Mouse (Mus musculus) kidney, embryonic 15.5 days (tissue): ENCODE results near the gene March2. TPM values are rescaled to one million over a fixed set of nuclear protein-coding genes. Genes with fewer than 3 reads are reported as not detected.

Experiments
- ATAC-seq: fragments of 200-750 bp; cut with Nextera tagmentation; replicated peaks from 2 replicates; pipeline ENCODE4 v1.8.0; 2017; ENCODE audit warnings: moderate TSS enrichment; ENCODE audit not compliant: low FRiP score
- H3K27ac ChIP-seq: fragments of 300-500 bp; sonication (generic); 2 replicates; pipeline ENCODE4 v1.5.1; 2015; ENCODE audit warnings: mild to moderate bottlenecking, inconsistent platforms
- H3K27me3 ChIP-seq: fragments of 300-500 bp; sonication (generic); 2 replicates; pipeline ENCODE4 v1.6.1; 2015; ENCODE audit warnings: inconsistent platforms
- H3K36me3 ChIP-seq: fragments of 300-500 bp; sonication (generic); 2 replicates; pipeline ENCODE4 v1.6.1; 2015; ENCODE audit warnings: inconsistent platforms
- H3K4me1 ChIP-seq: fragments of 300-500 bp; sonication (generic); 2 replicates; pipeline ENCODE4 v1.6.1; 2015; ENCODE audit warnings: inconsistent platforms
- H3K4me2 ChIP-seq: fragments of 300-500 bp; sonication (generic); 2 replicates; pipeline ENCODE4 v1.6.1; 2015; ENCODE audit warnings: moderate library complexity, mild to moderate bottlenecking, inconsistent platforms
- H3K4me3 ChIP-seq: fragments of 300-500 bp; sonication (generic); replicated peaks from 2 replicates; pipeline ENCODE4 v1.5.1; 2015; ENCODE audit warnings: mild to moderate bottlenecking, inconsistent platforms
- H3K9ac ChIP-seq: fragments of 300-500 bp; sonication (generic); 2 replicates; pipeline ENCODE4 v1.6.1; 2015; ENCODE audit warnings: mild to moderate bottlenecking, inconsistent platforms
- H3K9me3 ChIP-seq: fragments of 300-500 bp; sonication (generic); replicated peaks from 2 replicates; pipeline ENCODE4 v1.6.1; 2016; ENCODE audit warnings: inconsistent platforms
- WGBS: fragments of 180-500 bp; shearing (Covaris S2); methylation state at CpG from one replicate; pipeline ENCODE4 v1.1.7; 2015; ENCODE audit warnings: mixed read lengths; 5-methylcytosine and 5-hydroxymethylcytosine counted together
- polyA plus RNA-seq: library from polyadenylated mRNA; unstranded; fragments of >200 nt; fragmentation: Nextera tagmentation; extraction: Ambion mirVana; gene quantifications from 2 replicates; pipeline ENCODE4 v1.2.1, GENCODE M21; 2015

March2 gene
- polyA plus RNA-seq, 1 experiment from 2014 or later, result 57.5 TPM

DNA sequence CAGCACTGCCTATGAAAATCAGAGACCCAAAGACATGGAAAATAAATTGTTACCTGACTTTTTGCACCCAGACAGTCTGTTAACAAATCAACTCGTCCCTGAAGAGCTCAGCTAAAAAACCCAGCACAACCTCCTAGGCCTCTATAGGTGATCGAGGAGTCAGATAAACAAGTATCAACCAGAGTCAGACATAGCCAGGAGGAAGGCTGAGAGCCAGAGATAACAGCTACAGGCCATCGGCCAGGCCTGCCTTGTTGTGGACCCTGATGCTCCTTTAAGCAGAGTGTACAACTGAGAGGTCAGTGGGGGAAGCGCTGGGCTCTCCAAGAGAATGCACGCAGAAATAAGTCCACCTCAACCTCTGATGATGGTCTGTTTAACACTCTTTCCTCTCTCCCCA, 5.2 kb downstream of the March2 start:
- Histone ChIP-seq H3K4me1 (peaks cover 6% of the 10 kb centered on the region; the same call in 1 of the 2 replicates), H3K27ac (no peak overlapping the region), H3K9ac (no peak overlapping the region), H3K4me2 (no peak overlapping the region), H3K36me3 (peaks cover 40% of the 10 kb centered on the region), H3K4me3 (no peak overlapping the region), H3K27me3 (no peaks in the 10 kb centered on the region), H3K9me3 (no peaks in the 10 kb centered on the region)
- ATAC-seq, result peak; percentile 66; the same call in 1 of the 2 replicates
- 79% methylated on average over 5 of the region's 5 CpGs for WGBS

DNA sequence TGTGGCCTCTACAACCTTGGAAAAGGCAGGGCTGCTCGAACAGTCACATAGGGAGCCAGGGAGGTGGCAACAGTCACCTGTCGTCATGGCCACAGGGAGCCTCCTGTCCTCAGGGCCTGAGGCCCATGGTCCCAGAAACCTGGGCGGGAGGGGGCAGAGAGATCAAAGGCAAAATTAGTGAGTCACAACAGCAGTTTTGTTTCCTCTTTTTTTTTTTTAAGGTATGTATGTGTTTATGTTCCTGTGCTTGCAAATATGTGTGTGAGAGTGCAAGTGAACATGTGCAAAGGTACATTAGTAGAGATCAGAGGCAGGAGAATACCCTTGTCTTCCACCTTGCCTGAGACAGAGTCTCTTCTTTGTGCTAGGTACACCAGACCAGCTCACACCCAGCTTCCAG, 8.6 kb downstream of the March2 start:
- Histone ChIP-seq H3K9ac (no peak overlapping the region), H3K4me1 (no peaks in the 10 kb centered on the region), H3K27me3 (no peaks in the 10 kb centered on the region), H3K27ac (no peak overlapping the region), H3K4me3 (no peak overlapping the region), H3K9me3 (no peaks in the 10 kb centered on the region), H3K4me2 (no peak overlapping the region), H3K36me3 (peaks cover 56% of the 10 kb centered on the region)
- ATAC-seq, result no peak
- WGBS, result 72% methylated on average over 3 of the region's 3 CpGs

DNA sequence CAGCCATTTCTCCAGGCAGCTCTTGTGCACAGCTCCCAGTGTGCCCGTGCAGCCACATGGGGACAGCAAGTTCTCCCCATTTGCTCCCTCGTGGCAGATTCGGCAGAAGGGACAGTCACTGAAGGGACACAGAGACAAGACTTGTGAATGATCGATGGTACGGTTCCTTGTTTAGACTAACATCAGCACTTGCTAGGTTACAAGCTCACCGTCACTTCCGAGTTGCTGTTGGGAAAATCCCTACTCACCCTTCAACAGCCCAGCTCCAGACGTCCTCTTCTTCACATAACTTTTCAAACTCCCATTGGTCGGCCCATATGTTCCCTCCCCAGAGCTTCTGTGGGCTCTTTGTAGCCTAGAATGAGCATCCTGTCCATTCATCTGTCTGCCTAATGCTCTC, 15.4 kb downstream of the March2 start:
- Histone ChIP-seq H3K4me3 (no peak overlapping the region), H3K4me2 (no peak overlapping the region), H3K27ac (no peak overlapping the region), H3K4me1 (no peaks in the 10 kb centered on the region), H3K9me3 (no peaks in the 10 kb centered on the region), H3K9ac (no peak overlapping the region), H3K36me3 (peaks cover 64% of the 10 kb centered on the region), H3K27me3 (no peaks in the 10 kb centered on the region)
- no peak for ATAC-seq
- 88% methylated on average over 9 of the region's 9 CpGs for WGBS

DNA sequence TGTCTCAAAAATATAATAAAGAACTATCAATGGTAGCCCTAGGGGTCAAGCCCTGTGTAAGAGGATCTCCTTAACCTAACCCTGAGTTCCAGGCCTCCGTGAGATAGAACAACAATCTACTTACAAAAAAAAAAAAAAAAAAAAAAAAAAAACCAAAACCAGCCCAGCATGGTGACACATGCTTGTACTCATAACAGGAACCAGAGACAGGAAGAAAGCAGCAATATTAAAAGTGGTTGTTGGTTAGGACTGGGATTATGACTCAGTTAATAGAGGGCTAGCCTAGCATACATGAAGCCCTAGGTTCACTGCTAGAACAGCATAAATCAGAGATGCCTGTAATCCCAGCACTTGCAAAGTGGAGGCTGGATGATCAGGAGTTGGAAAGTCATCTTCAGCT, 16.3 kb downstream of the March2 start:
- no peaks in the 10 kb centered on the region for H3K27me3 ChIP-seq
- no peak overlapping the region for H3K4me3 ChIP-seq
- no peaks in the 10 kb centered on the region for H3K9me3 ChIP-seq
- no peak for ATAC-seq
- H3K36me3 ChIP-seq, result peaks cover 68% of the 10 kb centered on the region
- H3K4me2 ChIP-seq, result no peak overlapping the region
- H3K4me1 ChIP-seq, result no peaks in the 10 kb centered on the region
- H3K9ac ChIP-seq, result no peak overlapping the region
- WGBS, result 42% methylated on average over 1 of the region's 1 CpGs
- no peak overlapping the region for H3K27ac ChIP-seq

DNA sequence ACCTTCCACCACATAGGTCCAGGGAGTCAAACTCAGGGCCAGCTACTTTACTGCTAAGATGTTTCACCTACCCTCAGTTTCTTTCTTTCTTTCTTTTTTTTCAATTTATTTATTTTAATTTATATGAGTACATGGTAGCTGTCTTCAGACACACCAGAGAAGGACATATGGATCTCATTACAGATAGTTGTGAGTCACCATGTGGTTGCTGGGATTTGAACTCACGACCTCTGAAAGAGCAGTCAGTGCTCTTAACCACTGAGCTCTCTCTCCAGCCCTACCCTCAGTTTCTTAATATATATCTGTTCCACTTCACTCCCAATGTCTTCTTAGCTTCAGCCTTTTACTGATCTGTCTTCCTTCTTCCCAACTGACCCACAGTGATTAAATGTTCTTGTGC, 23.0 kb downstream of the March2 start:
- no peak overlapping the region for H3K27ac ChIP-seq
- no peak overlapping the region for H3K4me2 ChIP-seq
- no peak overlapping the region for H3K4me3 ChIP-seq
- WGBS, result 71% methylated on average over 1 of the region's 1 CpGs
- H3K9ac ChIP-seq, result no peak overlapping the region
- ATAC-seq, result no peak
- H3K4me1 ChIP-seq, result no peaks in the 10 kb centered on the region
- H3K36me3 ChIP-seq, result peaks cover 72% of the 10 kb centered on the region
- no peaks in the 10 kb centered on the region for H3K27me3 ChIP-seq
- no peaks in the 10 kb centered on the region for H3K9me3 ChIP-seq

DNA sequence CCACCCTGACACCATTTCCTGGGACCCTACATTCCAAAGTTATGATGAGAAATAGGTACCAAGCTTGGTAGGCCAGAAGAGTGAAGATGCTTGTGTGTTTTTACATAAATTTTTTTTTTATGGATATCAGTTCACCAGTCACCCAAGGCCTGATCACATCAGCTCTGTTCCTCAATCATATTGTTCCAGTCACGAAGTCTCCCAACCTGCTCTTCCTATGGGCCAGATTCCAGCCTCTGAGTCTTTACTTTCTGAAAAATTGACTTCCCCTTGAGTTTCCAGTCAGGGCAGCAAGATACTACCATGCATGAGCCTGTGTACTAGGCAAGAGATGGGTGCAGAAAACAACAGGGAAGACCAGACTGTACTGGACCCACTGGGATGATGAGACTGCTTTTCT, 31.7 kb downstream of the March2 start, which contains the start of gene Hnrnpm:
Gene Hnrnpm (minus strand): TSS at position 101 of the 400 bp plus-strand sequence.
- Histone ChIP-seq H3K9ac (peak within 1 kb of the TSS; percentile 53), H3K27ac (peak within 1 kb of the TSS; percentile 66; the same call in 1 of the 2 replicates), H3K4me1 (peaks cover 28% of the 10 kb centered on the region), H3K9me3 (no peaks in the 10 kb centered on the region), H3K4me3 (peak within 1 kb of the TSS; percentile 70), H3K36me3 (peaks cover 14% of the 10 kb centered on the region), H3K27me3 (no peaks in the 10 kb centered on the region), H3K4me2 (peak within 1 kb of the TSS; percentile 76)
- 98% methylated on average over 1 of the region's 1 CpGs for WGBS
- no peak for ATAC-seq

DNA sequence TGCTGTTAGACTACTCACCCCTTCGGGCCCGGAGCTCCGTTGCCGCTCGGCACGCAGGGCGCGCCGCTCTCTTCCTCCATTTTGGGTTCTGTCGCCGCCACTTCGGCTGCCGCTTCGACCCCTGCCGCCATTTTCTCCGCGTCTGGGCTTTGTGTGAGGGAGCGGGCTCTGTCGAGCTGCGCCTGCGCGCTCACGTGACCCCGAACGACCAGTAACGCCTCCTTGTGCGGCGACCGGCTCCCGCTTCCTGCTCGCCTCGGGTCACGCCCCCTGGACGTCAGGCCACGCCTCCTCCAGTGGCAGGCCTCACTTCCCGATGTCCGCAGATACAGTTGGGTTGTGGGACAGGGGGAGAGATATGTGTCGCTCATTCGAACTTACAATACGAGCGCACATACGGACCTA, 33.2 kb downstream of the March2 start:
- peak overlapping the region; percentile 83 for H3K9ac ChIP-seq
- H3K36me3 ChIP-seq, result peaks cover 8% of the 10 kb centered on the region
- peak overlapping the region; percentile 91 for H3K27ac ChIP-seq
- no peaks in the 10 kb centered on the region for H3K9me3 ChIP-seq
- peak; percentile 99 for ATAC-seq
- no peaks in the 10 kb centered on the region for H3K27me3 ChIP-seq
- H3K4me1 ChIP-seq, result peaks cover 31% of the 10 kb centered on the region
- H3K4me3 ChIP-seq, result peak overlapping the region; percentile 70
- peak overlapping the region; percentile 76 for H3K4me2 ChIP-seq
- under 1% methylated on average over 42 of the region's 42 CpGs for WGBS

DNA sequence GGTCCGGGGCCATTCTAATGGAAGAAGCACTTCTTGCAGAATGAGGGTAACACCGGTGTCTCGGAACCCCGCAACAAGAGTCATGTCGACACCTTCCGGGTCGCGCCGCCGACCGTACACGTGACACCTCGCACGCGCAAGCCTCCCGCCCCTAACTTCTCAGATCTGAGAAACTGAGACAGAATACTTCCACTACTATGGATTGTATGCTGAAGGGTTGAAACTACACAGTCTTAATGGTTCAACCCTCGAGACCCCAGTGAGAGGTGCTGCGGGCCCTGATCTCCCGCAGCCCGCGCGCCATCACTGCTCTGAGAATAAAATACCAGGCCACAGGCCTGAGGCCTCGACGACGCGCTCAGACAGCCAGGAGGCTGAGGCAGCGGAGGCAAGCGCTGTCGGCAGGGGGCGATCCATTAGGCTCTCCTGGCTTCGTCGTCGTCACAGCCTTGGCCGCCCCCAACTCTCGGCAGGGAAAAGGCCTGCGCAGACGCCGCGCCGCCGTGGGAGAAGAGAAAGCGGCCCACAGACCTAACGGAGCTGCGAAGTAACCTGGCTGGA, 33.7 kb downstream of the March2 start:
- H3K4me1 ChIP-seq, result peaks cover 31% of the 10 kb centered on the region
- WGBS, result 2% methylated on average over 44 of the region's 44 CpGs
- H3K4me2 ChIP-seq, result peak overlapping the region; percentile 76
- no peaks in the 10 kb centered on the region for H3K27me3 ChIP-seq
- H3K9ac ChIP-seq, result peak overlapping the region; percentile 83
- peak; percentile 85 for ATAC-seq
- H3K4me3 ChIP-seq, result peak overlapping the region; percentile 70
- H3K36me3 ChIP-seq, result peaks cover 8% of the 10 kb centered on the region
- no peaks in the 10 kb centered on the region for H3K9me3 ChIP-seq
- peak overlapping the region; percentile 91 for H3K27ac ChIP-seq

DNA sequence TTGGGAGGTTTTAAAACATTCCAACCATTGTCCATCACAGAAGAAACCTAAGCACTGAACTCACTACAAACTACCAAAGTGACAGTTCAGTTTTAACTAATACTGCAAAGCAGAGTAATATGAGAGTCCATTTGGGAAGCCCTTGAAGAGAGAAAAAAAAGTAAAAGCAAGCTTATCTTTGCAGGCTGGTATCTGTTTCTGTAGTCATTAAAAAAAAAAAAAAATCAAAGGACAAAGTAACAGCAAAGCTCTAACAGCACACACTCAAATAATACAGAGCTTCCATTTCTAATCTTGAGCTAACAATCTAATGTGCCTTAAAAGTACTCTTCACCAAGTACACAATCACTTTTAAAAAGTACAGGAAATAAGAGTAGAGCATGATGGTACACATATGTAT, 36.7 kb downstream of the March2 start:
- no peaks in the 10 kb centered on the region for H3K9me3 ChIP-seq
- H3K4me1 ChIP-seq, result peaks cover 31% of the 10 kb centered on the region
- H3K27ac ChIP-seq, result no peak overlapping the region
- no peak overlapping the region for H3K4me3 ChIP-seq
- peak overlapping the region; percentile 76 for H3K4me2 ChIP-seq
- peaks cover 19% of the 10 kb centered on the region for H3K36me3 ChIP-seq
- ATAC-seq, result no peak
- no peaks in the 10 kb centered on the region for H3K27me3 ChIP-seq
- H3K9ac ChIP-seq, result no peak overlapping the region

DNA sequence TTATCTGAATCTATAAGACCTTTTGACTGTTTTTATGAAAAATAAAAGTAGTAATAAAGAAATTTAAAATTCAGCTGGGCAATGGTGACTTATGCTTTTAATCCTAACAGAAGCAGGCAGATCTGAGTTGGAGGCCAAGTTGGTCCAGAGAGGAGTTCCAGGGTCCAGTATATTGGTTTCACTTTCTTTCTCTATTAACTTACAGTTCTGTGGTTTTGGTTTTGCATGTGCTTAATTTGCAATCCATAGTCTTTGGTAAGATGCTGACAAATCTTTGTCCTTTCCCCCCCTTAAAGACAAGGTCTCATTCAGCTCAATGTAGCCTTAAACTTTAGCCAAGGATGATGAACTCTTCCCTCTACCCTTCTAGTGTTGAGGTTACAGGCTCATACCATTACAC, 39.7 kb downstream of the March2 start:
- Histone ChIP-seq H3K4me1 (peaks cover 29% of the 10 kb centered on the region), H3K36me3 (peaks cover 39% of the 10 kb centered on the region), H3K4me3 (no peak overlapping the region), H3K9me3 (no peaks in the 10 kb centered on the region), H3K27ac (no peak overlapping the region), H3K27me3 (no peaks in the 10 kb centered on the region), H3K9ac (no peak overlapping the region), H3K4me2 (no peak overlapping the region)
- ATAC-seq, result no peak

DNA sequence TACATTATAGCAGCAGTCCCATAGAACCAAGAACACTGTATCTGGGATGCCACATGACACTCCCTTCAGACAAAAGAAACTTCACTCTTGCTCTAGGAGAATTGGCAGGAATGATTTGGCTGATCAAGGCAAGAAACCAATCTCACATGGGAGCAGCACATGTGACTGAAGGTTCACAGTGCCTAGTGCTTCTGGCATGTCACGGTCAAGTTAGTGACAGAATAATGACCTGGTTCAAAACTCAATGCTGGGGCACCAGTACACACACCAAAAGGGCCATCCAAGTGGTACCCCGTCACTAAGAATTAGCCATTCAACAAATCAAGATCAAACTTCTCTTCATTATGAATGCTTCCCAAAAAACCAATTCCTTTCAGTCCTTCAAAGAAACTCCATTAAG, 42.4 kb downstream of the March2 start:
- H3K27ac ChIP-seq, result no peak overlapping the region
- no peak for ATAC-seq
- 84% methylated on average over 2 of the region's 2 CpGs for WGBS
- H3K9me3 ChIP-seq, result no peaks in the 10 kb centered on the region
- H3K36me3 ChIP-seq, result peaks cover 41% of the 10 kb centered on the region
- H3K27me3 ChIP-seq, result no peaks in the 10 kb centered on the region
- no peak overlapping the region for H3K9ac ChIP-seq
- H3K4me1 ChIP-seq, result peaks cover 7% of the 10 kb centered on the region; the same call in 1 of the 2 replicates
- H3K4me3 ChIP-seq, result no peak overlapping the region
- H3K4me2 ChIP-seq, result no peak overlapping the region

DNA sequence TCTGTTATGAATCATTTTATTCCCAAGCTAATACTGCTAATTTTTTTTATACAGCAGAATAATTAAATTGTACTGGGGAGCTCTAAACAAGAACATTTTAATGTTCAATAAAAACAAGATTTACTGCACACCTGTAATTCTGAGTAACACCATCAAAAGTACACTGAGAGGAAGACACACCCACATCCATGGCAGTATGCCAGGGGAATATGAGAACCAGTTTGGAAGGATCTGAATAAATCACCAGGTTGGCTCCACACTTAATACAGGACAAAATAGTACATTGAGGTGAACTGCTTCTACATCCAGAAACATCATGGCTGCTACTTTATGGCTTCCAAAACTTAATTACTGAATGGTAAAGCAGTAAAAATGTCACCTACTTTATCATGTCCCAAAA, 43.0 kb downstream of the March2 start:
- Histone ChIP-seq H3K9me3 (no peaks in the 10 kb centered on the region), H3K4me2 (no peak overlapping the region), H3K9ac (no peak overlapping the region), H3K4me3 (no peak overlapping the region), H3K4me1 (peaks cover 7% of the 10 kb centered on the region; the same call in 1 of the 2 replicates), H3K27ac (no peak overlapping the region), H3K27me3 (no peaks in the 10 kb centered on the region), H3K36me3 (peaks cover 41% of the 10 kb centered on the region)
- no peak for ATAC-seq

DNA sequence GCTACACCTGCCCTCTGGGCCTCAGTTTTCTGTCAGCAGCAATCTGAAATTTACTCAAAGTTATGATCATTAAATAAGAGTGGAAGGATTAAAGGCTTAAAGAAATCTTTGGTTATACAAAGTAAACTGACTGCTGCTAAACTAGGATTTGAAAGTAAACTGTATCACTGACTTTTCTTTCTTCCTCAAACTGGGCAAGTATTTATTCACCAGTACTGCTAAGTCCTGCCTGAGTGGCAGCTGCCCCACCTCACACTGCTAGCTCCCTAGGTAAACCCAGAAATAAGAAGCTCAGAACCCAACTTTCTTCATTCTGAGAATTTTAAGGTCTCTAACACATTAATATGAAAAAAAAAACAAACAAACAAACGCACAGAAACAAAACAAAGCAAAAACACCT, 44.6 kb downstream of the March2 start:
- Histone ChIP-seq H3K4me2 (no peak overlapping the region), H3K4me3 (no peak overlapping the region), H3K27ac (no peak overlapping the region), H3K36me3 (peaks cover 47% of the 10 kb centered on the region), H3K4me1 (peaks cover 9% of the 10 kb centered on the region; the same call in 1 of the 2 replicates), H3K9me3 (no peaks in the 10 kb centered on the region), H3K27me3 (no peaks in the 10 kb centered on the region), H3K9ac (no peak overlapping the region)
- no peak for ATAC-seq
- WGBS, result 88% methylated on average over 1 of the region's 1 CpGs
